Mouse (Mus musculus) heart, embryonic 13.5 days (tissue): ENCODE measurements at regions not wholly inside any gene's neighbourhood (a gene's known extent, or its start where the extent isn't known, plus 50 kb on each side); places are given as distances from the start of the nearest gene placed in this dataset.

Source experiments
- ATAC-seq: fragments of 200-750 bp; cut with Nextera tagmentation; 2 replicates; pipeline ENCODE4 v1.8.0; 2017; ENCODE audit warnings: moderate TSS enrichment; ENCODE audit not compliant: insufficient number of reproducible peaks, low FRiP score, low TSS enrichment; ENCODE audit errors: extremely low read depth
- H3K27ac ChIP-seq: fragments of 300-500 bp; sonication (generic); replicated peaks from 2 replicates; pipeline ENCODE4 v1.5.1; 2015; ENCODE audit warnings: moderate library complexity, mild to moderate bottlenecking, inconsistent platforms
- H3K27me3 ChIP-seq: fragments of 300-500 bp; sonication (generic); replicated peaks from 2 replicates; pipeline ENCODE4 v1.6.1; 2015; ENCODE audit warnings: mild to moderate bottlenecking, inconsistent platforms
- H3K36me3 ChIP-seq: fragments of 300-500 bp; sonication (generic); 2 replicates; pipeline ENCODE4 v1.6.1; 2015; ENCODE audit warnings: mild to moderate bottlenecking, inconsistent platforms
- H3K4me1 ChIP-seq: fragments of 300-500 bp; sonication (generic); 2 replicates; pipeline ENCODE4 v1.6.1; 2015; ENCODE audit warnings: inconsistent platforms
- H3K4me2 ChIP-seq: fragments of 300-500 bp; sonication (generic); 2 replicates; pipeline ENCODE4 v1.6.1; 2015; ENCODE audit warnings: inconsistent platforms, mild to moderate bottlenecking, moderate library complexity
- H3K4me3 ChIP-seq: fragments of 300-500 bp; sonication (generic); 2 replicates; pipeline ENCODE4 v1.5.1; 2015; ENCODE audit warnings: moderate library complexity, mild to moderate bottlenecking, inconsistent platforms
- H3K9ac ChIP-seq: fragments of 300-500 bp; sonication (generic); 2 replicates; pipeline ENCODE4 v1.6.1; 2015; ENCODE audit warnings: inconsistent platforms, mild to moderate bottlenecking, moderate library complexity
- H3K9me3 ChIP-seq: fragments of 300-500 bp; sonication (generic); 2 replicates; pipeline ENCODE4 v1.6.1; 2016; ENCODE audit warnings: inconsistent platforms
- WGBS: fragments of 180-500 bp; shearing (Covaris S2); methylation state at CpG from one replicate; pipeline ENCODE4 v1.1.7; 2015; ENCODE audit warnings: mixed read lengths; 5-methylcytosine and 5-hydroxymethylcytosine counted together

- 41% methylated on average over 4 of the region's 4 CpGs for WGBS
- no peak for ATAC-seq
Observed at GRCm38 (mm10) chr8:87349781-87350181, 122.6 kb downstream of the Cbln1 start.

GRCm38 (mm10) chr8:87329371-87329770 lies 143.0 kb downstream of the Cbln1 start:
- Histone ChIP-seq H3K4me2 (no peak overlapping the region), H3K27ac (no peak overlapping the region), H3K27me3 (no peaks in the 10 kb centered on the region), H3K4me1 (no peaks in the 10 kb centered on the region), H3K36me3 (no peaks in the 10 kb centered on the region), H3K4me3 (no peak overlapping the region), H3K9me3 (peaks cover 3% of the 10 kb centered on the region; the same call in 1 of the 2 replicates), H3K9ac (no peak overlapping the region)
- no peak for ATAC-seq
- 82% methylated on average over 1 of the region's 1 CpGs for WGBS

More at GRCm38 (mm10) chr8:87349781-87350181, 122.6 kb downstream of the Cbln1 start:
- Histone ChIP-seq H3K4me1 (no peaks in the 10 kb centered on the region), H3K27me3 (no peaks in the 10 kb centered on the region), H3K4me3 (no peak overlapping the region), H3K9me3 (no peaks in the 10 kb centered on the region), H3K36me3 (no peaks in the 10 kb centered on the region), H3K27ac (no peak overlapping the region), H3K9ac (no peak overlapping the region), H3K4me2 (no peak overlapping the region)

GRCm38 (mm10) chr8:87314570-87314969 lies 157.8 kb downstream of the Cbln1 start:
- Histone ChIP-seq H3K9ac (no peak overlapping the region), H3K4me1 (no peaks in the 10 kb centered on the region), H3K4me3 (no peak overlapping the region), H3K9me3 (no peaks in the 10 kb centered on the region), H3K27me3 (no peaks in the 10 kb centered on the region), H3K27ac (no peak overlapping the region), H3K4me2 (no peak overlapping the region), H3K36me3 (no peaks in the 10 kb centered on the region)
- 53% methylated on average over 3 of the region's 3 CpGs for WGBS
- no peak for ATAC-seq

- Histone ChIP-seq H3K4me1 (no peaks in the 10 kb centered on the region), H3K27me3 (no peaks in the 10 kb centered on the region), H3K36me3 (no peaks in the 10 kb centered on the region), H3K9ac (no peak overlapping the region), H3K4me2 (no peak overlapping the region), H3K9me3 (no peaks in the 10 kb centered on the region), H3K27ac (no peak overlapping the region), H3K4me3 (no peak overlapping the region)
- ATAC-seq: no peak
- 80% methylated on average over 7 of the region's 7 CpGs for WGBS
Observed at GRCm38 (mm10) chr8:87311282-87311681, 161.1 kb downstream of the Cbln1 start.

GRCm38 (mm10) chr8:87308311-87308710 lies 164.1 kb downstream of the Cbln1 start:
- WGBS: 51% methylated on average over 3 of the region's 3 CpGs
- no peaks in the 10 kb centered on the region for H3K4me1 ChIP-seq
- no peak overlapping the region for H3K4me2 ChIP-seq
- no peaks in the 10 kb centered on the region for H3K27me3 ChIP-seq
- no peak overlapping the region for H3K27ac ChIP-seq
- no peak overlapping the region for H3K4me3 ChIP-seq
- H3K9ac ChIP-seq: no peak overlapping the region
- no peaks in the 10 kb centered on the region for H3K36me3 ChIP-seq
- no peaks in the 10 kb centered on the region for H3K9me3 ChIP-seq
- no peak for ATAC-seq

GRCm38 (mm10) chr8:87305001-87305400 lies 167.4 kb downstream of the Cbln1 start:
- no peak overlapping the region for H3K4me2 ChIP-seq
- 75% methylated on average over 6 of the region's 6 CpGs for WGBS
- ATAC-seq: no peak
- H3K9ac ChIP-seq: no peak overlapping the region
- no peaks in the 10 kb centered on the region for H3K9me3 ChIP-seq
- H3K4me1 ChIP-seq: no peaks in the 10 kb centered on the region
- no peak overlapping the region for H3K27ac ChIP-seq
- no peaks in the 10 kb centered on the region for H3K27me3 ChIP-seq
- H3K4me3 ChIP-seq: no peak overlapping the region
- no peaks in the 10 kb centered on the region for H3K36me3 ChIP-seq

- Histone ChIP-seq H3K36me3 (no peaks in the 10 kb centered on the region), H3K9me3 (no peaks in the 10 kb centered on the region), H3K27ac (no peak overlapping the region), H3K4me1 (no peaks in the 10 kb centered on the region), H3K27me3 (no peaks in the 10 kb centered on the region), H3K4me2 (no peak overlapping the region), H3K4me3 (no peak overlapping the region), H3K9ac (no peak overlapping the region)
- WGBS: 81% methylated on average over 5 of the region's 5 CpGs
- ATAC-seq: no peak
Observed at GRCm38 (mm10) chr8:87303522-87303921, 168.9 kb downstream of the Cbln1 start.

GRCm38 (mm10) chr8:87297761-87298160 lies 174.6 kb downstream of the Cbln1 start:
- Histone ChIP-seq H3K36me3 (no peaks in the 10 kb centered on the region), H3K4me2 (no peak overlapping the region), H3K9me3 (no peaks in the 10 kb centered on the region), H3K4me1 (no peaks in the 10 kb centered on the region), H3K27ac (no peak overlapping the region), H3K4me3 (no peak overlapping the region), H3K27me3 (no peaks in the 10 kb centered on the region), H3K9ac (no peak overlapping the region)
- WGBS: 79% methylated on average over 6 of the region's 6 CpGs
- no peak for ATAC-seq

- Histone ChIP-seq H3K27me3 (no peaks in the 10 kb centered on the region), H3K36me3 (no peaks in the 10 kb centered on the region), H3K9ac (no peak overlapping the region), H3K4me1 (no peaks in the 10 kb centered on the region), H3K9me3 (no peaks in the 10 kb centered on the region), H3K4me2 (no peak overlapping the region), H3K4me3 (no peak overlapping the region), H3K27ac (no peak overlapping the region)
- WGBS: 67% methylated on average over 3 of the region's 3 CpGs
- ATAC-seq: no peak
Observed at GRCm38 (mm10) chr8:87297331-87297730, 175.1 kb downstream of the Cbln1 start.

- H3K4me3 ChIP-seq: no peak overlapping the region
- no peaks in the 10 kb centered on the region for H3K27me3 ChIP-seq
- WGBS: 72% methylated on average over 8 of the region's 8 CpGs
- no peak for ATAC-seq
- no peak overlapping the region for H3K27ac ChIP-seq
- no peak overlapping the region for H3K9ac ChIP-seq
- H3K4me2 ChIP-seq: no peak overlapping the region
- H3K4me1 ChIP-seq: no peaks in the 10 kb centered on the region
- no peaks in the 10 kb centered on the region for H3K9me3 ChIP-seq
- H3K36me3 ChIP-seq: no peaks in the 10 kb centered on the region
Observed at GRCm38 (mm10) chr8:87286059-87286458, 186.3 kb downstream of the Cbln1 start.

- no peak for ATAC-seq
- Histone ChIP-seq H3K4me2 (no peak overlapping the region), H3K36me3 (no peaks in the 10 kb centered on the region), H3K27ac (no peak overlapping the region), H3K4me3 (no peak overlapping the region), H3K9ac (no peak overlapping the region), H3K9me3 (no peaks in the 10 kb centered on the region), H3K4me1 (no peaks in the 10 kb centered on the region), H3K27me3 (no peaks in the 10 kb centered on the region)
- WGBS: 53% methylated on average over 4 of the region's 4 CpGs
Observed at GRCm38 (mm10) chr8:87284356-87284755, 188.1 kb downstream of the Cbln1 start.

GRCm38 (mm10) chr8:87282511-87282910 lies 189.9 kb downstream of the Cbln1 start:
- H3K4me3 ChIP-seq: no peak overlapping the region
- no peak overlapping the region for H3K4me2 ChIP-seq
- H3K4me1 ChIP-seq: no peaks in the 10 kb centered on the region
- H3K9me3 ChIP-seq: no peaks in the 10 kb centered on the region
- WGBS: 80% methylated on average over 4 of the region's 4 CpGs
- H3K27me3 ChIP-seq: no peaks in the 10 kb centered on the region
- H3K27ac ChIP-seq: no peak overlapping the region
- ATAC-seq: no peak
- H3K36me3 ChIP-seq: no peaks in the 10 kb centered on the region
- H3K9ac ChIP-seq: no peak overlapping the region
